Mouse (Mus musculus) liver, embryonic 11.5 days (tissue): ENCODE data around the gene 2300009A05Rik. TPM values are rescaled to one million over a fixed set of nuclear protein-coding genes. Genes with fewer than 3 reads are reported as not detected.

Experiments used
- ATAC-seq: fragments of 200-750 bp; cut with Nextera tagmentation; replicated peaks from 2 replicates; pipeline ENCODE4 v1.8.0; 2017; ENCODE audit warnings: moderate number of reproducible peaks, mild to moderate bottlenecking, moderate TSS enrichment, moderate library complexity; ENCODE audit not compliant: low FRiP score
- DNase-seq: peaks from one replicate; pipeline ENCODE4 v3.0.0-alpha.2; 2017; ENCODE audit warnings: low spot score
- H3K27ac ChIP-seq: fragments of 300-500 bp; sonication (generic); 2 replicates; pipeline ENCODE4 v1.5.1; 2014; ENCODE audit warnings: mild to moderate bottlenecking, low read depth, low read length, control low read depth
- H3K27me3 ChIP-seq: fragments of 300-500 bp; sonication (generic); replicated peaks from 2 replicates; pipeline ENCODE4 v1.6.1; 2014; ENCODE audit warnings: low read length, mixed read lengths; ENCODE audit not compliant: control insufficient read depth, insufficient read depth
- H3K36me3 ChIP-seq: fragments of 300-500 bp; sonication (generic); 2 replicates; pipeline ENCODE4 v1.6.1; 2014; ENCODE audit warnings: mild to moderate bottlenecking, low read length, moderate library complexity, mixed read lengths; ENCODE audit not compliant: control insufficient read depth, insufficient read depth
- H3K4me1 ChIP-seq: fragments of 300-500 bp; sonication (generic); replicated peaks from 2 replicates; pipeline ENCODE4 v1.6.1; 2014; ENCODE audit warnings: low read length, mixed read lengths; ENCODE audit not compliant: control insufficient read depth, insufficient read depth
- H3K4me2 ChIP-seq: fragments of 300-500 bp; sonication (generic); 2 replicates; pipeline ENCODE4 v1.6.1; 2014; ENCODE audit warnings: mild to moderate bottlenecking, control low read depth, moderate library complexity
- H3K4me3 ChIP-seq: fragments of 300-500 bp; sonication (generic); 2 replicates; pipeline ENCODE4 v1.5.1; 2014; ENCODE audit warnings: low read depth, low read length, control low read depth
- H3K9ac ChIP-seq: fragments of 300-500 bp; sonication (generic); 2 replicates; pipeline ENCODE4 v1.6.1; 2014; ENCODE audit warnings: low read depth, low read length, control low read depth
- H3K9me3 ChIP-seq: fragments of 300-500 bp; sonication (generic); 2 replicates; pipeline ENCODE4 v1.6.1; 2016; ENCODE audit warnings: low read length, inconsistent platforms, mixed read lengths; ENCODE audit not compliant: control insufficient read depth
- WGBS: fragments of 180-500 bp; shearing (Covaris S2); extraction: QIAGEN DNeasy Blood & Tissue Kit; methylation state at CpG from one replicate; pipeline ENCODE4 v1.1.7; 2014; 5-methylcytosine and 5-hydroxymethylcytosine counted together
- polyA plus RNA-seq: library from polyadenylated mRNA; unstranded; fragments of >200 nt; fragmentation: Nextera tagmentation; extraction: Ambion mirVana; gene quantifications from 2 replicates; pipeline ENCODE4 v1.2.1, GENCODE M21; 2014

2300009A05Rik gene
- polyA plus RNA-seq, 1 experiment from 2014 or later, result 41.5 TPM

DNA sequence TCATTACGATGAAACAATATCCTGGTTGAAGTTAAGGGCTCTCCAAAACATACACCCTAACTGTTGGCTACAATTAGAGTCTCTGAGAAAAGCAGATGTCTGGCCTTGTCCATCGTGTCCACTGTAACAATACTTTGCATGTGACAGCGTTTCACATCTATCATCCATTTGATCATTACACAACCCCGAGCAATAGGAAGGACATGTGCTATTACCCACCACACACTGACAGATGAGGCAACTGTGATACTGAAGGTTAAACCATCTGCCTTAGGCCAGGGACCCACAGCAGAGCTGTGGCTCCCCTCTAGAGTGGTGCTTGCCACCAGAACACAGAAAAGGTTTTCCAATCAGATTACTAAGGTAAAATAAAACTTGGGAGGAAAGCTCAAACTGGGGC lies 42.3 kb downstream of the 2300009A05Rik start:
- no peak overlapping the region for H3K4me3 ChIP-seq
- no peak overlapping the region for H3K9ac ChIP-seq
- H3K4me1 ChIP-seq, result no peaks in the 10 kb centered on the region
- DNase-seq (no peak), ATAC-seq (no peak)
- H3K36me3 ChIP-seq, result no peaks in the 10 kb centered on the region
- WGBS, result 87% methylated on average over 4 of the region's 4 CpGs
- H3K27ac ChIP-seq, result no peak overlapping the region
- no peak overlapping the region for H3K4me2 ChIP-seq
- no peaks in the 10 kb centered on the region for H3K9me3 ChIP-seq
- no peaks in the 10 kb centered on the region for H3K27me3 ChIP-seq

DNA sequence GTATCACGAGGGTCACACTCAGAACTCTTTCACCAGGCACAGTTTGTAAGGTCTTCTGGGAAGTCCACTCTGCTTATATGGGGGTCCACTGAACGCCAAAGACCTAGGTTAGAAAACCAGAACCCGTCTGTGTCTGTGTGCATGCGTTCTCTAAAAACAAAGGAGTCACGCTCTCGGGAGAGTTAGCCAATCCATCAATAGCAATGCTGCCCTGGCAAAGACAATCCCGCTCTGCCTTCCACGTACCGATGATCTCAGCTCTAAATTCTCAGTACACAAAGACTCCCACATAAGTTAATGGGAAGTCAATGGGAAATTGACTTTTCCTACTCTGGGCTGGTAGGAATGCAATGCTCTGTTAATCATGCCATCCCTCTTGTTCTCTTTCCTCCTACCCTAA lies 42.8 kb downstream of the 2300009A05Rik start:
- no peaks in the 10 kb centered on the region for H3K4me1 ChIP-seq
- H3K4me2 ChIP-seq, result no peak overlapping the region
- no peak for ATAC-seq
- H3K27me3 ChIP-seq, result no peaks in the 10 kb centered on the region
- no peaks in the 10 kb centered on the region for H3K36me3 ChIP-seq
- H3K27ac ChIP-seq, result no peak overlapping the region
- no peak overlapping the region for H3K4me3 ChIP-seq
- H3K9ac ChIP-seq, result no peak overlapping the region
- DNase-seq, result no peak
- WGBS, result 88% methylated on average over 9 of the region's 9 CpGs
- H3K9me3 ChIP-seq, result no peaks in the 10 kb centered on the region

DNA sequence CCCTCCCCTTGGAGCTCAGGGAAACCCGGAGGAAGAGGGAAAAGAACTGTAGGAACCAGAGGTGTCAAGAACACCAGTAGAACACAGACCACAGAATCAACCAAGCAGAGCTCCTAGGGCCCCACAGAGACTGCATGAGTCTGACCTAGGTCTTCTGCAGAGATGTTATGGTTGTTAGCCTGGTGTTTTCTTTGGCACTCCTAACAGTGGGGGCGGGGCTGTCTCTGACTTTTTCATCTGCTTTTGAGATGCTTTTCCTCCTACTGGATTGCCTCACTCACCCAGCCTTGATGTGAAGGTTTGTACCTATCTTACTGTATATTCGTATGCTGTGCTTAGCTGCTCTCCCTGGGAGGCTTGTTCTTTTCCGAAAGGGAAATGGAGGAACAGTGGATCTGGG lies 44.9 kb downstream of the 2300009A05Rik start:
- no peak for DNase-seq

DNA sequence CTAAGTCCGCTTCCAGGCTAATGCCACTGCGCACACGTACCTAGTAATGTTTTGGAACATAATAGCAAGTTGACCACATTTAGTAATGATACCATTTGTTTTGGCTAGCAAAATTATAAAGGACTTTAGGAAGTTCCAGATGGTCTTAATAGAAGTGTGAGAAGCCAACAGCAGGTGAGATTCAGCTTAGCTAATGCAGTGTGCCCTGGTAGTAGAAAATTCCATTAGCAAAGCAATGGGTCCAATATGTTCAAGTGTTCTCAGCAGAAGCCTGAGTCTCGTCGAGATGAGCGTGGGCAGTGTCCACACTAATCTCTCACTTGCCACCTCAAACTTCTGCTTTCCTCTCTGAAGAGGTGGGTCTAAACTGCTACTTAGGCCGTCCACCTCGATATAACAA lies 49.0 kb downstream of the 2300009A05Rik start:
- Histone ChIP-seq H3K4me3 (no peak overlapping the region), H3K4me1 (0 out of 2 replicates have a peak, but pooled peaks cover 2% of the 10 kb centered on the region), H3K27ac (no peak overlapping the region), H3K36me3 (no peaks in the 10 kb centered on the region), H3K9me3 (no peaks in the 10 kb centered on the region), H3K4me2 (no peak overlapping the region), H3K27me3 (no peaks in the 10 kb centered on the region), H3K9ac (no peak overlapping the region)
- ATAC-seq, result no peak
- DNase-seq, result no peak
- 67% methylated on average over 8 of the region's 8 CpGs for WGBS

More for the DNA sequence above, 44.9 kb downstream of the 2300009A05Rik start:
- ATAC-seq, result no peak
- 91% methylated on average over 4 of the region's 4 CpGs for WGBS
- Histone ChIP-seq H3K4me3 (no peak overlapping the region), H3K27me3 (no peaks in the 10 kb centered on the region), H3K4me1 (0 out of 2 replicates have a peak, but pooled peaks cover 2% of the 10 kb centered on the region), H3K9me3 (no peaks in the 10 kb centered on the region), H3K4me2 (no peak overlapping the region), H3K27ac (no peak overlapping the region), H3K36me3 (no peaks in the 10 kb centered on the region), H3K9ac (no peak overlapping the region)

DNA sequence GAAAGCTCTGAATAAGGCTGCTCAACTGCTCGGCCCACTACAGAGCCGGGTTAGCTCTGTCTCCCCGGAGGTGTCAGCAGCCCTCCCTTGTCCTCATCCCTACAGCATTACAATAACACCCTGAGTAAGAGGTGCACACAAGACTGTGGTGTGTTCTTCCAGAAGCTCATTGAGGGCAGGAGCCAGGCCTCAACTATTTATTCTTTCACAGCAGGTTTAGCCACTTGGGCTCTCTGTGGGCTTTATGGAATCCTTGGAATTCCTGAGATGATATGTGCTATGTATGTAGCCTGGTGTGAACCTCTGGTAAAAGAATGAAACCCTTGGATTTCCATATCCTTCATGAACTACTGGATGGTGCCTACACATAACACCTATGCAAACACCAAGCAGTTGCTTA lies 49.8 kb downstream of the 2300009A05Rik start:
- H3K4me1 ChIP-seq, result 0 out of 2 replicates have a peak, but pooled peaks cover 2% of the 10 kb centered on the region
- no peak overlapping the region for H3K4me2 ChIP-seq
- WGBS, result 81% methylated on average over 3 of the region's 3 CpGs
- H3K27ac ChIP-seq, result no peak overlapping the region
- DNase-seq, result no peak
- no peak overlapping the region for H3K9ac ChIP-seq
- no peaks in the 10 kb centered on the region for H3K36me3 ChIP-seq
- no peak overlapping the region for H3K4me3 ChIP-seq
- no peaks in the 10 kb centered on the region for H3K27me3 ChIP-seq
- ATAC-seq, result no peak
- H3K9me3 ChIP-seq, result no peaks in the 10 kb centered on the region

DNA sequence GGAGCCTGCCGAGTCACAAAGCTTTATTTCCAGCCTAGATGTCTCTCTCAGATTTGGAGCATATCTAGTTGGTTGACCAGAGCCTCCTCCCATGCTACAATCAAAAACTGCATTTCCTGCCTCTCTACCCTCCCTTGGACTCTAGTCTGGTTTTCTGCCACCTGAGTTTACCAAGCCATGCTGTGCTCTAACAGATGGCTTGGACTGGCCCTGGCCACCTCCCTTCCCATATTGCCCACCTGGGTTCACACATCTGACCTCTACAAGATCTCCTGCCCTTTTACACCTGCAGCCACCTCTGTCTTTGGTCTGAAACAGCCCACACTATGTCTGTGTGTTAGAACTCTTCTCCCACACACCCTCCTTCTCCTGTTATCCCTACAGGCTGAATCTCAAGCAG lies 50.9 kb downstream of the 2300009A05Rik start:
- H3K9me3 ChIP-seq, result no peaks in the 10 kb centered on the region
- ATAC-seq (no peak), DNase-seq (no peak)
- 0 out of 2 replicates have a peak, but pooled peaks cover 2% of the 10 kb centered on the region for H3K4me1 ChIP-seq
- no peaks in the 10 kb centered on the region for H3K27me3 ChIP-seq
- H3K27ac ChIP-seq, result no peak overlapping the region
- H3K9ac ChIP-seq, result no peak overlapping the region
- no peaks in the 10 kb centered on the region for H3K36me3 ChIP-seq
- no peak overlapping the region for H3K4me2 ChIP-seq
- no peak overlapping the region for H3K4me3 ChIP-seq
- 63% methylated on average over 1 of the region's 1 CpGs for WGBS

DNA sequence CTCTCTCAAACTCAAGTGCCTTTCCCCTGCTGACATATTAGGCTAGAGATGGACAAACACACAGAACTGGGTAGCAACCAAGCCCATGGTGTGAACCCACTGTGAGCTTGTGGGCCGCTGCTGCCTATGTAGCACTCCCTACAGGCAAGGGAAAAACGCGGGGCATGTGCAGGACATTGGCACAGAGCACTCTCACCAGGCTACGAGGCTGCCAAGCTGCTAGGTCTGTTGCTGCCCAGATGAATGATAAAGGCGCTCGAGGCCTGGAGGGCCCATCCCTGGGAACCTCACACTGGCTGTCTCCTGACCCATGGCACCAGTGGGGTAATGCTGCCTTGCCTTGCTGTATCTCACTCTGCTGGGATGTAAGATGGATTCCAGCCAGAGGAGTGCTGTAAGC lies 53.0 kb downstream of the 2300009A05Rik start:
- no peak overlapping the region for H3K9ac ChIP-seq
- no peaks in the 10 kb centered on the region for H3K36me3 ChIP-seq
- H3K9me3 ChIP-seq, result no peaks in the 10 kb centered on the region
- no peak overlapping the region for H3K4me2 ChIP-seq
- no peak for ATAC-seq
- DNase-seq, result no peak
- WGBS, result 78% methylated on average over 6 of the region's 6 CpGs
- no peak overlapping the region for H3K4me3 ChIP-seq
- H3K27me3 ChIP-seq, result no peaks in the 10 kb centered on the region
- H3K27ac ChIP-seq, result no peak overlapping the region
- H3K4me1 ChIP-seq, result 0 out of 2 replicates have a peak, but pooled peaks cover 2% of the 10 kb centered on the region

Other genes starting within 250 kb of the 2300009A05Rik start
- gene Map2k5, start 21.3 kb downstream of the 2300009A05Rik start, polyA plus RNA-seq, result 23.5 and 27.1 TPM in 2 replicates
- 0.05 TPM in 1 of 2 replicates, not detected in the other for gene Iqch, start 203.2 kb upstream of the 2300009A05Rik start, polyA plus RNA-seq
- 27.7 and 32.4 TPM in 2 replicates for gene Aagab, start 203.4 kb upstream of the 2300009A05Rik start, polyA plus RNA-seq